Mouse (Mus musculus) ovary, adult 18-20 months (tissue): Measurements from ENCODE around the gene Ttyh2.

Source experiments
- DNase-seq: peaks from one replicate; pipeline ENCODE4 v3.0.0; 2022; ENCODE audit warnings: low spot score, mixed read lengths

Ttyh2 gene

DNA sequence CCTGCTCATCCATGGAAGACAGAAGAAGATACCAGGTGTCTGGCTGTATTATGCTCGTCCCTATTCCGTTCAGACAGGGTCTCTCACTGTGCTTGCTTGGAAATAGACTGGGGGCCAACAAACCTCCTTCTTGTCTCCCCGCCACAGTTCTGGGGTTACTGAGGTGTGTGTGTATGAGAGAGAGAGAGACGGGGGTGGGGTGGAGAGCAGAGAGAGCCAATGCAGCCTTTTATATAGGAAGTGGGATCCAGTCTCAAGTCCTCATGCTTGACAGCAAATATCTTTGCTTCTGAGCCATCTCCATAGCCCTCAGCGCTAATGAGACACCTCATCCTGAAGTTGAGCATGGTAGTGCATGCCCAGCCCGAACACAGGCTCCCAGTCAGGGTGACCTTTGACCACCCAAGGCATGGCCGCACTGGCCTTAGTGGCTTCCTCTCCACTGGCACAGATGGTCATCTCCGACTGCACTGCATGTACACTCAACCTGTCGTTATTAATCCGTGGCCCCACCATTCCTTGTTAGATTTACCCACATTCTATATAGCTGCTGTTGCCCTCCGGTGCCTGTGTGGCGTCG is 7.2 kb downstream of the Ttyh2 start:
- DNase-seq: no peak

DNA sequence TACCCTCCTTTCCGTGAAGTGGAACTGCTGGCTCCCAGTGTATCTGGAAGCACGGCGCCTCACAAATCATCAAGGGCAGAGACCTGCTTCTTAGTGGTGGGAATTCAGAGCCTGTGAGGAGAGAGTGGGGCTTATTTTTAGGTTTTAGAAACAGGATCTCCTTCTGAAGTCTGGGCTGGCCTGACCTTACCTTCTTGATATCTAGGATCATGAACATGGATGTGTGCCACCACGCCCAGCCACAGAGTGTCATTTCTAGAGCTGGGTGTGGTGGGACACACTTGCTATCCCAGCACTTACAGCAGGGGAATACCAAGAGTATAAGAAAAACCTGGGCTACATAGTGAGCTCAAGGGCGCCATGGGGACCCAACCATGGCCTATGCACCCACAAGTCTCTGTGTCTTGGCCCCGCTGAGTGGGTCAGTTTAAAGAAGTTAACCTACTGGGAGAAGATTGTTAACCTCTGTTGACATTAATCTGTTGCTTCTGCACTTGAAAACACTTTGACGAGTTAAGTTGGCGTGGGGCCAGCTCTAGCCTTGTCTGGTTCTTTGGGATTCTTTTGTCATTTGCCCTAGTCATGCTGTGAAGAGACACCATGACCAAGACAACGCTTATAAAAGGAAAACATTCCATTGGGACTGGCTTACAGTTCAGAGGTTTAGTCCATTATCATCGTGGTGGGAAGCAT is 7.9 kb downstream of the Ttyh2 start:
- DNase-seq: no peak

DNA sequence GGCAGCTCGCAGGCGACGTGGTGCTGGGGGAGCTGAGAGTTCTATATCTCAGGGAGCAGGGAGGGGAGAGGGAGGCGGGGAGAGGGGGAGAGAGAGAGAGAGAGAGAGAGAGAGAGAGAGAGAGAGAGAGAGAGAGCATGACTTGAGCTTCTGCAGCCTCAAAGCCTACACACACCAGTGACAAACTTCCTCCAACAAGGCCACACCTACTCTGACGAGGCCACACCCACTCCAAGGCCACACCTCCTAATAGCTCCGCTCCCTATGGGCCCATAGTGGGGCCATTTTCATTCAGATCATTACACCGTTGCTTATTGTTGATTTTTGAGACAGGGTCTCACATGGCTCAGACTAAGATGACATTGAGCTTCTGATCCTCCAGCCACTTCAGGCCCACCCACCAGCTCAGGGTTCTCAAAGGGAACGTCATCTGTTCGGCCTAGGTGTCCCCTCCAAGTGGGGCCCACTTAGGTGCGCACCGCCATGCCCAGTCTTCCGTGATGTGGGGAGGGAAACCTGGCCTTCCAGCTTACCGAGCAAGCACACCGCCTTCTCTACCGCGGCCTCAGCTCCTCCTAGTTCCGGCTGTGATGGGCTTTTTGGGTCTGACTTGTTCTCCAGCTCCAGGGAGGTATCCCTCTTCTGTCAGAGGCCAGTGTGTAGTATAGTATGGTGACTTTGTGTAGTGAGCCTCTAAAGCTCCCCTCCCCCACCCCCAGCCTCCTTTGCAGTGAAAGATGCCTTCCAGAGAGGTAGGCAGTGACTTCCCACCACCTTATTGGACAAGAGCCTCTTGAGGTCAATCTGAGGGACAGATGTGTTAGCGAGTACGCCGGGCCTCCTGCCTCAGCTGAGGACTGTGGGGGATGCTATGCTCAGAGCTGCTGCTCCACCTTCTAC is 8.7 kb downstream of the Ttyh2 start:
- no peak for DNase-seq

DNA sequence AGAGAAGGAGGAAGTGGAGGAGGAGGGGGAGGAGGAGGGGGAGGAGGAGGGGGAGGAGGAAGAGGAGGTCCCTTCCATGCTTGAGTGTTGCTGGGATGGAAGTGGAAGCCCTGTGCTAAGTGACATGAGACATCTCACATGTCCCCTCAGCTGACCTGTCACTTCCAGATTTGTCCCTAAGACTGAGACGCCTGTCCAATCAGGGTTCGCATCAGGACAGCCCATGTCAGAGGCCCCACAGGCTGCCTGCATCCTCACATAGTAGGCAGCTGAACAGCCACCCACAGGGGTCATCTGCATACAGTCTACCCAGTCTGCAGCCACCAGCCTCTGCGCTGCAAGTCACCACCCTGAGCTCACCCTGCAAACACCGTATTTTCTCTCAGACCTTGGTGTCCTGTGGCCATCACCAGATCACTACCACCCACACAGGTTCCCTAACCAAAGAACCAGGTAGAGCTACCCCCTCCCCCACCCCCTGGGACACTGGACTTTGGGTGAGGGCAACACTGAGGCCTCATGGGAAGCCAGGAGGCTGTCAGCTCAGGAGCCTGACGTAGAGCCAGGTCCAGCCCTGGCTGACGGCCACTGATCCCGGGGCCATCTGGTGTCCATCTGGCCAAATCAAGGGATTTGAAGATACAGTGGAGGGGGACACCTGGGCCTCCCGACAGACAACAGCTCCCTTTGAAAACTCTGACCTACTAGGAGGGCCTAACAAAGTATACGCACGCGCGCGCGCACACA is 9.6 kb downstream of the Ttyh2 start:
- no peak for DNase-seq

DNA sequence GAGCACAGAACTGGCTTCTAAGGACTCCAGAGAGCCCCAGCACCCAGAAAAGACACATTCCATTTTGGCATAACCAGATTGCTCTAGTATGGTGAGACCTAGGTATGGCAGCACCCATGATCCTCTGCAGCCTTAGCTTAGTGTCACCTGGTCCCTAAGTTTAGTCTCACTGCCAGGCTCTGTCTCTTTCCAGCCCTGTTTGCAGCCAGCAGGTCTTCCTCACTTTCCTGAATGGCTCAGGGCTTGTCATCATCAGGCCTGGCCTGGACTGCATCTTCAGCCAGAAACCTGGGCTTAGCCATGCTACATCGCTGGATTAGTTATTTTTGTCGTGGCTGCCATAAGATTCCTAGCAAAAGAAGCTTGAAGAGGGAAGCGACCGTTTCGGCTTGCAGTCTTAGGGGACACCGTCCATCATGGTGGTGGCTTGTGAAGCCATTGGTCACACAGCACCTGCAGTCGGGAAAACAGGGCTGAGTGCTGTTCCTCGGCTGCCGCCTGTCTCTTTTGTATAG is 10.4 kb downstream of the Ttyh2 start:
- no peak for DNase-seq

DNA sequence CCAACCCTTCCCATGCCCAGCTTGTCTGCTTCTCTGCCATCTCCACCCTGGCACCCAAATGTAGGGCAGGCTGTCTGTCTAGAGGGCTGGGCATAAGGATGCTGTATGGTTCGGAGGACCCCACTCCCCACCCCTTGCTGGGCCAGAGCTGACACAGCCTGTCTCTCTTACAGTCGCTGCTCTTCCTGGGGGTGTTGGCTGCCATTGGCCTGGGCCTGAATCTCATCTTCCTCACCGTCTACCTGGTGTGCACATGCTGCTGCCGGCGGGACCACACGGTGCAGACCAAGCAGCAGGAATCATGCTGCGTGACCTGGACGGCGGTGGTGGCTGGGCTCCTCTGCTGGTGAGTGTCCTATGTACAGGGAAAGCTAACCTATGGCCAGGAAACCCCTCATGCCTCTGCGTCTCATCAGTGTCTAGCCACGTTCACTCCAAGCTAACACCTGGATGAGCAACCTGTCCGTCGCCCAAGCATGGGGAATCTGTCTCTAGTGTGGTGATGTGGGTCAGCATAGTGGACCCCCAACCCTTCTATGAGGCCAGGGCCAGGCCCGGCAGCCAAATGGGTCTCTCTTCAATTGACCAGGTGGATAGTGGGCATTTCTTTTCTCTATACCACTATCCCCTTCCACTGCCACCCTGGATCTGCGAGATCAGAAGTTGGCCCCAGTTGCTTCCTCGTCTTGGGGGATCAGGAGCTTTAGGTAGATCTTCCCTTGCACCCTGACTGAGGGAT is 11.2 kb downstream of the Ttyh2 start:
- DNase-seq: no peak

DNA sequence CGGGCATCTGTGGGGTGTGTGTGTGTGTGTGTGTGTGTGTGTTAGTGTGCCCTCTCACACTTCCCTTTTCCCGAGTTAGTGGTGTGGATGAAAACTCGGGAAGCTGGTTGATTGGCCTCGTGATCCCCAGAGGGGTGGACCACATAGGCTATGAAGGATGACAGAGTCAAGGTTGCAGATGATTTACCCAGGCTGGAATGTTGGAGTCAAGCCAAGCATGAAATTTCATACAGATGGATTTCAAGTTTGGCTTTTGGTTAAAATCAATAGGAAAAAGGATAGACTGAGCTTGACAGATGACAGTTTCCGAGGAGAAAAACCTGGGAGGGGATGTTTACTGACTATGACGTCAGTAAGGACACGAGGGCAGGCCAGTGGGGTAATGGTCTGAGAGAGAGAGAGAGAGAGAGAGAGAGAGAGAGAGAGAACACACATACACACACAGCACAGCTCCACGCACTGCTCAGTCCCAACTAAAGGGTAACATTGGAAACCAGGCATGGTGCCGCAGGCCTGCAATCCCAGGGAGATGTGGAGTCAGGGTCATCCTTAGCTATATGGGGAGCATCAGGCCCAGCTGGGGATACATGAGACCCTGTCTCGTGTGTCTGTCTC is 12.4 kb downstream of the Ttyh2 start:
- DNase-seq: no peak

DNA sequence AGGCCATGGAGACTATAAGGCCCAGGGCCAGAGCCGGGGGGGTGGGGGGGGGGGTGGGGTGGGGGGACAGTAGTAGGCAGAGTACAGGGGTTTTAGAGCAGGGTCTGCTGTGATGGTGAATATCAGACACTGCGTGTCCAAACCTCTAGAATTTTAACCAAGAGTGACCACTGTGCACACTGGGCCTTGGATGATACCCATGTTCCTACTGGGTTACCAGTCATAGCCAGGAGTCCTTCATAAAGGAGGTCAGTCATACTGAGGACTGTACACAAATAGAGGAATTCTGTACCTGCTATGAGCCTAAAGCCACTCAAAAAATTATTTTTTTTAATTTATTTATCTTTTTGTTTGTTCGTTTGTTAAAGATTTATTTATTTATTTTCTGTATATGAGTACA is 13.5 kb downstream of the Ttyh2 start:
- DNase-seq: no peak

DNA sequence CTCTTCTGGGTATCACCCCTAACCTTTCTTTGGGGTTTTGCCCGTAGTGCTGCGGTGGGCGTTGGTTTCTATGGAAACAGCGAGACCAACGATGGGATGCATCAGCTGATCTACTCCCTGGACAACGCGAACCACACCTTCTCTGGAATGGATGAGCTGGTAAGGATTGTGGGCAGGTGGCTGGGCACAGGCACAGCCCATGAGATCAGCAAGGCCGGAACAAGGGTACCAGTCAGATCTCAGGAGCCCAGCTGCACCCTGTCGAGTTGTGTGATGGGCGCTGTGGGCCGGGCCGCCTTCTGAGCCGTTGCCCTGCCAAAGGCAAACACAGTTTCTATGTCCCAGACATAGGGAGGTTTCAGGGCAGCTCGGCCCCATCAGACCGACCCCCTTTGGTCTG is 15.0 kb downstream of the Ttyh2 start:
- DNase-seq: no peak

DNA sequence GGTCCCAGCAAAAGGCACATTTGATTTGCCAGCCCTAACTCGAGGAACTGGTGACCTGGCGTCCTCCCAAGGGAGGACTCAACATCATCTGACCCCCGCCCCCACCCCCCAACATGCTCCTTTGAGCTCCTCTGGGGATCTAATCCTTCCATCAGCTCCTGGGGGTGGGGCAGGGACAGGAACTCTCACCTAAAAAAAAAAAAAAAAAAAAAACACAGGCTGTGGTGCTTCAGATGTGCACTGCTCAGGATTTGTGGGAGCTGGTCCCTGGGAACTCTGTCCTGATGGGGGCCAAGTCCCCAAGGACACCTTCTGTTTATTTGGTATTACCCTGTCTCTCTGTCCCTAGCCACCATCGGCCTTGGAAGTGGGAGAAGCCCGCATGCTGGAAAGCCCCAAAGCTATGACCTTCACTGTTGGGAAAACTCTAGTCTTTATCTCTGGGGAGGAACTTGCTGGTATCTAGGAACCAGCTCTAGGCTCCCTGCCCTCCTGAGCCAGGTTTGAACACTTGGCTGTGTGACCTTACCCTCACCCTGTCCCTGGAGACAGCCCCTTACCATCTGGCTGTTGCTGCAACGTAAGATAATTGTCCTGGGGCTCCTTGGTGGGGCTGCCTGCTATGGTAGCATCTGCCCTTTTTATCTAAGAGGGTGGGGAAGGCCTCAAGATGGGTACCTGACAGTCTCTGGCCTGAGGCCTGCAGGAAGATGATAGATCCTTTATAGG is 16.4 kb downstream of the Ttyh2 start:
- peak; percentile 84 for DNase-seq

DNA sequence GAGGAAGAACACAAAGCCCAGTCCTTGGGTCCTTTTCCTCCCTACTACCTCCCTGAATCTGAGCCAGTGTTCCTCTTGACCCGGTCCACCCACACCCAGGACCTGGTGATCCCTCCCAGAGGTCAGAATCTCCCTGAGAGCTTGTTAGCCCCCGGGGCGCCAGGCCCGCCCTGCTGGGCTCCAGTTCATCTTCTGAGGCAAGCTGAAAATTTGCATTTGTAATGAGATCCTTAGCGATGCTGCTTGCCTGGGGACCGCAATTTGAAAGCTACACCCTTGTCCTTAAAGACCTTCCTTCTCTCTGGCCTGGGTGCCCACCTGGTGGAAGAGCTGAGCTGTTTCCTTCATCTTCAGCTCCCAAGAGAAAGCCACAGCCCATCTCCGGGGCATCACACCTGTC is 17.4 kb downstream of the Ttyh2 start:
- no peak for DNase-seq

DNA sequence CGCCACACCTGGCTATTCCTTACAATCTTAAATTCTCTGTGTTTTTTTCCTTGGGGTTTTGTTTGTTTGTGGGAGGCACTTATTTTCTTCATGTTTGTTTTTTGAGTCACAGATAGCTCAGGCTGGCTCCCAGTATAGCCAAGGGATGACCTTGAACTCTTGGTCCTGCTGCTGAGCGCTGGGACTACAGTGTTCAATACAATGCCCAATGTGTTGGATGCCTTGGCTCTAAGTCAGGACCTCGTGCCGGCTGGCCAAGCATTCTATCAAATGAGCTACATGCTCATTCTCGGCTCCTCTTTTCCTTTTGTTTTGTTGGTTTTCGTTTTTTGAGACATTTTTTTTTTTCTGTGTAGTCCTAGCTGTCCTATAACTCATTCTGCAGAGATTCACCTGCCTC is 18.2 kb downstream of the Ttyh2 start:
- no peak for DNase-seq

DNA sequence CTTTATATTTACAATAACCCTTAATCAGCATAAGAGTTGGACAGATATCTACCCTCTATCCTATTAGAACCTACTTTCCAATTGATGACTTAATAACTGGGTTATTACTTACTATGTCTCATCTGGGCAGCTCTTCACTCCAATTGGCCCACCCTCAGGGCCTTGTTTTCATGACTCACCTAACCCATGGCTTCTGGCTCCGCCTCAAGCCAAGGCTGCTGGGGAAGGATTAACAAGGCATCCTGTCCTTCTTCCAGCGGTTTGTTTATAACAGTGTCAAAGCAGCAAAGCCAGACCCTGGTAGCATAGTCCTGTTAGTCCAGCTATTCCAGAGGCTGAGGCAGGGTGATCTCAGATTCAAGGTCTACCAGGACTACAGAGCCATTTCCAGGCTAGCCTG is 19.2 kb downstream of the Ttyh2 start:
- DNase-seq: no peak

DNA sequence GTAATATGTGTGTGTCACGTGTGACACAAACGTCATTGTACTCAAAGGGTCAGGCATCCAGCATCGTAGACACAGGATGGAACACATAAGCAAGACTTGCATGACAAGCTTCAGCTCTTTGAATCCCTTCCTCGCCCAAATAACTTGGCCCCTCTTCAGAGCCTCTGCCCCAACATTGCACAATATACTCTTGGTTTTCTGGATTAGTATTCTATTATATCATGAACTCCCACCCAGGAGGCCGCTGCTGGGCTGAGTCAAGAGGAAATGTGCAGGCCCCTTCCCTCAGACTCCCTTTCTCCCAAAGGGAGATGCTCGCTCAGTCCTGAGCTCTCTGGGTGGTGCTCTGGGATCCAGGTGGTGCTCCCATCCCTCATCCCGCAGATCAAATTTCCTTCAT is 23.3 kb downstream of the Ttyh2 start:
- no peak for DNase-seq

DNA sequence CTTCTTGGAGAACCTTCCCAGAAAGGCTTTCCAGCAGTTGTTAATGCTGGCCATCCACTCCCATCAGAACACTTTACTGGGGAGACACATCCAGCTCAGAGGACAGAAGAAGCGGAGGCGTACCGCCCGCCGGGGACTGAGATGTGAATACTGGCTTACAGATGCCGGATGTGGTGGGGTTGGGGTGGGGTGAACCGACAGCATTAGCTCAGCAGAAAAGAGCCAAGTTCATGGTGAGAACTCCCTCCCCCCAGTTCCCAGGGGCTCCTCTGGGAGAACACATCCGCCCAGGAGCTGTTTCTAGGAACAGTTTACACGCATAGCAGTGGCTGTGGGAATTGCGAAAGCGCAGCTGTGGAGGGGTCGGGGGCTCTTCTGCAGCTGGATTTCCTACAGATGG is 24.3 kb downstream of the Ttyh2 start:
- DNase-seq: no peak

DNA sequence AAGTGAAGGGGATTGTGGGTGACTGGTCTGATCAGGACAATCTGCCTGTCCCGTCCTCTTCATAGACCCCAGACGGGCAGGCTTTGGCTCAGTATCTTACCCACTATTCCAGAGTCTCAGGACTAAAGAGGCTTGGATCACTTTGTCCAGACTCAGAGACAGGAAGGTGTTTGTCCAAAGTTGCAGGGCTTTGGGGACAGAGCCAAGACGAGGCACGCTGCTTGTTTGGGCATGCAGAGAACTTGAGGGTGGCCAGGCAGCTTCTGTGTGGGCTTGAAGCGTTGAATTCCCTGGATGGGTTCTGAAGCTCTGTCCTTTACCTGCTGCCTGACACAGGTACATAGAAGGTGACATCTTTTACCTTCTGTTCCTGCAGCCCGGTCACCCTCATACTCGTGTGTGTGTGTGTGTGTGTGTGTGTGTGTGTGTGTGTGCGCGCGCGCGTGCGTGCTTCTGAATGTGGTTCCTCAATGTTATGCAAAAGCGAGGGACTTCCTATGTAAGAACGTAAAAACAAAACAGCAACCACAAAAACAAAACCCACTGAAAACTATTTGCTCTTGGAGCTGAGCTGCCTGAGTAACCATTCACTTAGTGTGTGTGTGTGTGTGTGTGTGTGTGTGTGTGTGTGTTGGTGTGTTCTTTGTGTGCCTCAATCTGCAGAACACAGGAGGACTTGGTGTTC is 27.2 kb downstream of the Ttyh2 start:
- DNase-seq: no peak

DNA sequence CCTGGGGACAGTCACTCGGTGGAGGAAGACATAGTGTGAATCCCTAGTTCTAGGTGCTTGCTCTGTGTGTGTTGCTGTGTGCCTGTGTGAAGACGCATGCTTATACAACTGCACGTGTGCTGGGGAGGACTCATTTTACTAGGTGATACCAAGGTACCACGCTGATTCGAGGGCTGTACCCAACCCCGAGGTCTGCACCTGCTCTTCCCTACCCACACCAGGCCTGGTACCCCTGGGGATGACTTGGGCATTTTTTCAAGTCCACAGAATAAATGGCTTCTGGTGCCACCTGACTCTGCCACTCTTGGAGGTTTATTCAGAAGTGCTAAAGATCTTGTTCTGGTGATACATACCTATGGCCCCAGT is 27.7 kb downstream of the Ttyh2 start:
- DNase-seq: no peak

DNA sequence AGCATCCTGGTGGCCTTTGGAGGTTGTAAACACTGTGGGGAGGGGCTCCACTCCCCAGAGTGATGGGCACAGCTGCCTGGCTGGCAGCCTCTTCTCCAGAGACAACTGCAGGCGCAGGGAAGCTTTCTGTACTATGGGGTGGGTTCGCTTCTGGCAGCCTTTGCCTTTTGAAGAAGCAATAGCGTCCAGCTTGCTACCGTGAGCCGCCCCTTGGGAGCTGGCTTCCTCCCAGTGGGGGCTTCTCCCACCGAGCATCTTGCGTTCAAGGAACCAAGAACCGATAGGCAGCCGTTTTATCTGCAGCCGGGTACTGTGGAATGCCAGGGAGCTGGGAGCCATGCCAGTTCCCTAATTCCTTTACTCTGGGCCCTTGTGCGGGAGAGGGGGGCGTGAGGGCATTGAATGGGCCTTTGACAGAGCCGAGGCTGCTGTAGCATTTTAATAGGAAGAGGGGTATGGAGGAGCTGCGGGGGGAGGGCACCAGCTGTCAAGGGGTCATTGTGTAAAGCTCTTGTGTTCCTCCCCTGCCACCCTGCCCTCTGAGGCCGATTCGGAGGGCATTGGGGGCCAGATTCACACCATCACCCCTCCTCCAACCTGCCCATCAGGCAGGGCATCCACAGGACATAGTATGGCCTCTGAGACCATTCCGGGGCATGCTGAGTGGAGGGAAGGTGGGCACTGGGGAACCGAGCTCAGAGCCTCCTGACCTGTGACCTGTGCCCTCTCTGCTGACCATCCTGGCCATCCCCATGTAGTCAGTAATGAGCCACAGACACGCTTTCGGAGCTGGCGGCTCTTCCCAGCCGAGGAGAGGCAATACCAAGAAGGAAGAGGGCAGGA is 29.1 kb downstream of the Ttyh2 start:
- DNase-seq: no peak

DNA sequence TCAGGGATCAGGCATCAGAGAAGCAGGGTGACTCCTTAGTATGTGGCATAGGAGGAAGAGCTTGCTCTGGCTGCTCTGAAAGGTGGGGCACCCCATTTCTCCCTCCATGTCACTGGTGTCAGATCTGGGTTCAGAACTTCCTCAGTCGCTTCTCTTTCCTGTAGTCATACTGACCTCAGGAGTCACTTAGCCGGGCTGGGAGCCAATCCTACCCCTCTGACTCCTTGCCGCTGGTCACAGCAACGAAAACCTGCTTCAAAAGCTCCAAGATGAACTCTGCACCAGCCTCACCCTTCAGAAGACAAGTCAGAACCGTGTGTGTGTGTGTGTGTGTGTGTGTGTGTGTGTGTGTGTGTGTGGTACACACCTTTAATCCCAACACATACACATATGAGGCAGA is 31.1 kb downstream of the Ttyh2 start:
- DNase-seq: no peak
